Mouse (Mus musculus): ENCODE measurements at regions not wholly inside any gene's neighbourhood (a gene's known extent, or its start where the extent isn't known, plus 50 kb on each side); places are given as distances from the start of the nearest gene placed in this dataset.
"Not testable (repeated sequence)": the region's sequence is repeated elsewhere in the genome, so short reads cannot be mapped to it uniquely, and the experiment has no call there.

DNA sequence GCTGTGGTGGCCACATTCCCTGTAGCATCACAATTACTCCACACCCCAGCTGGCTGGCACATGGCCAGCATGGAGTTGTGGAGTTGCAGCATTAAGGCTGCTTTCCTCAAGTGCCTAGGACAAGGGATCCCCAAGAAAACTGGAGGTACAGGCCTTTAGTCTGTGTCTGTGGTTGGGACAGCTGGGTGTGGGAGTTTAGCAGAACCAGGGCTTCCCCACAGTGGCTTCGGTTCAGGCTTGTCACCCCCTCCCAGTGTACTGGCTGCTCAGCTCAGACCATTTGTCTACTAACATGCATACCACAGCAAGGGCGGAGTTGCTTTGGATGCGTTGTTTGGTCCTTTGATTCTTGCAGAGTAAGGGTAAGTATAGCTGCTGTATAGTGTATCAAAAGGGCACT, 79.1 kb upstream of the Neurl1b start:
- no peak for DNase-seq (ENCODE audit: low spot score)

DNA sequence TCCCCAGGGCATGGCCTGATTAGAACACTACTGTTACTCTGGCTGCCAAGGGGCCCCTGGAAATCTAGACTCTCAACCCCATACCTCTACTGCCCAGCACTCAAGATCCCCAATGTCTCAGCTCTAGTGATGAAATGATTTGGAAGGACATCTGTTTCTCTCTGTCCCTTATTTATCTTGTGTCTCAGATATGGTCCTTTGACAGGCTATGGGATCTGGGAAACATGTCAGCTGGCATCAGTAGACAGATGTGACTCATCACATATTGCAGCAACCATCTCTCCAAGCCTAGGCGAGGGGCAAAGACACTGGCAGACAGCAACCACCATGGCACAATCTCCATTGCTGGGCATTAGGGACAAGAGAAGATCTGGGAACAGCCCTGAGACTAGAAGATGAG, 78.6 kb upstream of the Neurl1b start:
- DNase-seq (ENCODE audit: low spot score) = no peak

DNA sequence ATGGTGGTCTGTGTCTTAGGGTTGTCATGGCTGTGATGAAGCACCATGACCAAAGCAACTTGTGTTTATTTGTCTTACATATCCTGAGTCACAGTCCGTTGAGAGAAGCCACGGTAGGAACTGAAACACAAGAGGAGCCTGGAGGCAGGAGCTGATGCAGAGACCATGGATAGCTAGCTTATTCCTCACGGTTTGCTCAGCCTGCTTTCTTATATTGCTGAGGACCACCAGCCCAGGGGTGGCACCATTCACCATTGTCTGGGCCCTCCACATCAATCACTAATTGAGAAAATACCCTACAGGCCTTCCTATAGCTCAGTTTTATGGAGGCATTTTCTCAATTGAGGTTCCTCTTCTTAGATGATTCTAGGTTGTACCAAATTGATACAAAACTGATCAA, 77.5 kb upstream of the Neurl1b start:
- no peak for DNase-seq (ENCODE audit: low spot score)

DNA sequence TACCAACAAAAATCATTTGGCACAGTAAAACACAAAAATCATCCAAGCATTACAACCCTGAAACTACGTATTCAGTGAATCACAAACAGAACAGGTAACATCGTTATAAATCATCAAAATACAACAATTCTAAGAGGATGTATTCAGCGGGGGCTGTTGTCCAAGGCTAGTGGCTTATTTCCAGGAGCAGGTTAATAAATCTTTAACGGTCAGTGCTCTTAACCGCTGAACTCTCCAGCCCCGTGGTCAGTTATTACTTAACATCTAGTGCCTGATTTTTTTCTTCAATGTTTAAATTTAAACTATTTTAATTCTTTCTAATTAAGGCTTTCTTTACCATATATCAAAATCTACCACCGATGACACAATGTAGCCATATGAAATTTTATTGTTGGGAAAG, 69.2 kb upstream of the Neurl1b start:
- DNase-seq (ENCODE audit: low spot score) = not testable (repeated sequence)

DNA sequence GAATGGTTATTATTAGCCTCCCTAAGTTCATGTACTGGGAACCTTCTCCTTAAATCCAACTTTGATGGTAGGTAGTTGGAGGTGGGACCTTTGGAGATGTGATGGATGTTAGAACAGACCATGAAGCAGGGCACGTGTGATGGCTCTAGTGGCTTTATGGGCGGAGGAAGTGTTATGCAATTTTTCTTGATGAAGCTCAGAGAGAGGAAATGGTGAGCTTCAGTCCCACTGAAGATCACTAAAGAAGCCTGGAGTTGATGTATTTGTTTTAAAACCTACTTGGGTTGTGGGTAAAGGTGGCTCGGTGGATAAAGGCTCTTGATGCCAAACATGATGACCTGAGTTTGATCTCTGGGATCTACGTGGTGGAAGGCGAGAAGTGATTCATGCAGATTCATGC, 66.5 kb upstream of the Neurl1b start:
- DNase-seq (ENCODE audit: low spot score) = no peak

DNA sequence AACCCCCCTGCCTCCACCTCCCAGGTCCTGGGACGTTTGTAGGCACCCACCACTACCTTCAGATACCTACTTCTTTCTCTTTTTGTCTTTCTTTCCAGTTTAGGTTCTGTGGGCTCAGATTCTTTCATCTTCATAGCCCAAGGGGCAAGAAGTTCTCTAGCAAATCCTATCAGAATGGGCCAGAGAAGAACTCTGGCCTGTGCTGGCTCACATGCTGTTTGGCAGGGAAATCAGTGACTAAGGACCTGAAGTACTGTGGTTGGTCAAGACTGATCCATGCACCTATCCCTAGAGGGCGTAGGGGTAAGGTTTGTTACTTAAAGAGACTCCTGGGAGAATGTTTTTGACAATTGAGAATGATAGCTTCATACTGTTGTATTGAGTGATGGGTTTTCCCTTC, 64.9 kb upstream of the Neurl1b start:
- DNase-seq (ENCODE audit: low spot score) = no peak

DNA sequence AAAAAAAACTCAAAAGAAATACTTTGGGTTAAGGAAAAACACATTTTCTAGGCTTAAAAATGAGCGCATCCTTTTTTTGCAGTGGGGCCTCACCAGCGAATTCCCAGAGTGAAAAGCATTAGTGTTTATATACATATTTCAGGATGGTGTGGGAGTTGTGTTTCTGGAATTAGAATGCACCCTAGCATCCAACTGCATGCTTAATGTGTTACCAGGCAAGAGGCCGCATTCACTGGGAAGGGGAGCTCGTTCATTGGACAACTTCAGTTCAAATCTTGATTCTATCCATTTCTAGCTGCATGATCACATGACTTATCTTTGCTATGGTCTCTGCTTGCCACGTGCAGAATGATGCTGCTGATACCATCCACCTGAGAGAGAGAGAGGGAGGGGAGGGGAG, 64.4 kb upstream of the Neurl1b start:
- no peak for DNase-seq (ENCODE audit: low spot score)

DNA sequence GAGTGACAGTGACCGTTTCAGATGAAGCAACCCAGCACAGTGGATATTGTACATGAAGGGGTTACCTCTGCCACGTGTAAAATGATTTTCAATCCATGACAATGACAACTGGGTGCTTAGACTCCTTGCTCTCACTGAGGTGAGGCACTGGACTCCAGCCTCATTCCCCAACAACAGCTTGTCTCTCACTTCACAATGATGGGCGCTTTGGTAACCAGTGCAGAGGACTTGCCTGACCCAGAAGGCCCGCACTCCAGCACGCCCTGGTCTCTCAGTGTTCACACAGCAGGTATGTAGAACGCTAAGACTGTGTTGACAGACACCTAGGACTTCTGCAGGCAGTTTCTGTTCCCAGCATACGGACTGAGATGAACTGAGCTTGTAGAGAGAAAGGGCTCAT, 62.6 kb upstream of the Neurl1b start:
- DNase-seq (ENCODE audit: low spot score) = no peak

DNA sequence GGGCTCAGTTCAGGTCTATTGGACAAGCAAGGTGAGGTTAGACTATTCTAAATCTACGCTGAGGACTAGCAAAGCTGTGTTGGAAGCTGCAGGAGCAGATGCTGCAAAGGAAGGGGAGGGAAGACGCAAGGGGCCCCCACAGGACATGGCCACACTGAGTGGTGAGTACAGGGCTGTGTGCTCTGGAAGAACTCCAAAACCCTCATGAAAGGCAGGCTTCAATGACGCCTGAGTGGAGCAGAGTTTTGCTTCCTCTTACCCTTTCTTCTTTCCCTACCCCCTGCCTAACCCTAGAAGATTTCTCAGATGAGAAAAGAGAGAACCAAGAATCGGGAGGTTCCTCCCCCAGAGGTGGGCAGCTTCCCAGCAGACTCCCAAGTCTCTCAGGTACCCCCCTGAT, 61.9 kb upstream of the Neurl1b start:
- DNase-seq (ENCODE audit: low spot score) = no peak

DNA sequence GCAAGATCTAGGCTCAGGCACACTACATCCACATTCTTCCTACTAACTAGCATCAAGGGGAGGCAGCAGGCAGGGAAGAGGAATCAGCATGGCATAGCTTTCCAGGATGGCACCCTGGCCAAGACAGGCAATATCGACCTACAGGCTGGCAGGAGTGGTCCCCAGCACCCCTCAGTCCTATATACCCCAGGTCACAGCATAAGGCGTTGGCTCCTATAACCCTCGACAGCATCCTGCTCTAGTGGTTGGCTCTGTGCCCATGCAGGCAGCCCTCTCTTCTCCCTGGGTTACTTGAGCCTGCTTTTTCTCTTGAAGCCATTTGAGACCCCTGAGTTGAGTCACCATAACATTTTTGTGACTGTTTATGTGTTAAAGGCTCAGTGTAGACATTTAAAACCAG, 60.2 kb upstream of the Neurl1b start:
- no peak for DNase-seq (ENCODE audit: low spot score)

DNA sequence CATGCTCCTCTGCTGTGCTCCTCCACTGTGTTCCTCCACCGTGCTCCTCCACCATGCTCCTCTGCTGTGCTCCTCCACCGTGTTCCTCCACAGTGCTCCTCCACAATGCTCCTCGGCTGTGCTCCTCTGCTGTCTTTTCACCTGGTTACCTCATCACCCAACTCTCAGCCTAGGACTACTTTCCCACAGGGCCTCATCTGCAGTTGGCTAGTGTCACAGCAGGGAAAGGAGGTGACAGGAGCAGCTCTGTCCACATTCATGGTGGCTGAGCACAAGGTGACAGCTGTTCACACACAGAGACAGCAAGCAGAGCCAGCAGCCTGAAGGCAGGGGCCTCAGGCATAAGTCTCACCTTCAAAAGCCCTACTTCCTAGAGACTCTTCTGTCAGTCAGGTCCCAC, 59.3 kb upstream of the Neurl1b start:
- no peak for DNase-seq (ENCODE audit: low spot score)

DNA sequence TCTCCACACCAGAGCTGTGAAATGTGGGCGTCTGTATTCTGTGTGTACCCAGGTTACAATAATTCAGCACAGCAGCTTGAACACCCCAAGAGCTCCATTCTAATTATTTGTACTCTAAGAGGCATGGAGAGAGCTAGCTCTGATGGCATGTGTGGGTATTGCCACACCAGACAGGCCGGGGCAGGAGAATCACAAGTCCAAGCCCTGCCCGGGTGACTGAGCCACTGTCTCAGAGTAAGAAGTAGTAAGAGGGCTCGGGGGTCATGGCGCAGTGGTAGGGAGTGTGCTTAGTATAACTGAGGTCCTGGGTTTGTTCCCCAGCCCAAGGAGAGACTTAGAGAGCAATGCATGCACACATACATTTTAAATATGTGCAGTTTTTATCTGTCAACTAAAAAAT, 57.7 kb upstream of the Neurl1b start:
- DNase-seq (ENCODE audit: low spot score) = no peak

DNA sequence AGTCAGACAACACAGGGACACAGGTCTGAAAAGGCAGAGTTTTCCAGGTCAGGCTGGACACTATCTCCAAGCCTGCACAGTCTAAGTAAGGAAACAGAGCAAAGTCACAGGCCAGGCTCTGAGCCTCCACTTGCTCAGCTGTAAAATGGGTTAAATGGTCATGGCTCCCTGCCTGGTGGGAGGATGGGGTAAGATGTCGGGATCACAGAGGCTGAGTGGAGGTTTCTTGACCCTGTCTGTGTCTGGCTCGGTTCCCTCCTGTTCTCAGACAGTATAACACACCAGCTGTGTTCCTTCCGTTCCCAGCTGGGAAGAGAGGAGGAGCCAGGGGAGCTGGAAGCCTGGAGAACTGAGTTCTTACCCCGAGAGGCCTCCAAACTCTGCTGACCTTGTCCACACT, 56.8 kb upstream of the Neurl1b start:
- peak; percentile 17 for DNase-seq (ENCODE audit: low spot score)

DNA sequence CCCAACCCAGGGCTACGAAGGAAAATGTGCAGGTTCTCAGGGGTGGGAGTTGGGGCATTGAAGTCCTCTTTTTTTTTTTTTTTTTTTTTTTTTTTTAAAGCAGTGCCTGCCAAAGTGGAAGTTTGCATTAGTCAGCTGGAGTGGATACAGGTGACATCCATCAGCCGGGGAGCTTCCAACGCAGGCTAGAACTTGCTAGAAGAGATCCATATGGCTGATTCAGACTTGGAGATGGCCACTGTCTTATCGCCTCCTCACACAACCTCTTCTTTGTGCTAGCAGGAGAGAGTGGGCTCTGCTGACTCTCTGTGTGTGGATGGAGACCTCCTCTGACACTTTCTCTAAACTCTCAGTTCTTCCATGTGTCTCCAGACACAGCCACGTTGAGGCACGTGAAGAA, 53.9 kb upstream of the Neurl1b start:
- DNase-seq (ENCODE audit: low spot score) = no peak

DNA sequence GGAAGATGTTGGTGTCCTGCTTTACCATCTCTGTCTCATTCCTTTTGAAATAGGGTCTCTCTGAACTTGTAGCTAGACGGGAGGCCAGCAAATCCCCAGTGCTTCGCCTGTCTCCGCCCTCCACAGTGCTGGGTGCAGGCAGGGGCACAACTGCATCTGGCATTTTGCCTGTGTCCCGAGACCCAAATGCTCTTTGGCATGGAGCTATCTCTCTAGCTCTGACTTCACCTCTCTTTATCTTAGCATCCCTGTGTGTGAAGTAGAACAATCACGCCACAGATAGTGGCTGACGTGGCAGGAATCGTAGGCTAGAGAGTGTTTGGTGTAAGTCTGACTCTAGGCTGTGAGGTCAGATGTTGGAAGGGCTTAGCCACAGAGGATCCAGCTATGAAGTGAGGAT, 53.2 kb upstream of the Neurl1b start:
- no peak for DNase-seq (ENCODE audit: low spot score)

DNA sequence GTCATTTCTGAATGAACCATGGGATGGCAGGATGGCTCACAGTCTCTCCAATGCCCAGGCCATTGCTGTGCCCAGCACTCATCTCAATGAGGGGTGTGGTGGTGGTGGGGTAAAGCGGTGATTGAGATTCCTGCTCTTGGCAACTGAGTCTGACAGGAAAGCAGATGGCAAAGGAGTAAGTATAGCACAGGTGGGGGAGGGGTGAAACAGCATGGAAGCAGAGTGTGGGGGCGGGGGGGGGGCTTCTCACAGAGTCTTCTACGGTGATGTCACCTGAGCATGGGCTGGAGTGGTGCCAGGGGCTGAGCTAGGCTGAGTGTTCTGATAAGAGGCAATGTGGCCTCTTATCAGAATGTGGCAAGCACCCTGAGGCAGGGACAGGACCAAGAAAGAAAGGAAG, 52.6 kb upstream of the Neurl1b start:
- DNase-seq (ENCODE audit: low spot score) = no peak

DNA sequence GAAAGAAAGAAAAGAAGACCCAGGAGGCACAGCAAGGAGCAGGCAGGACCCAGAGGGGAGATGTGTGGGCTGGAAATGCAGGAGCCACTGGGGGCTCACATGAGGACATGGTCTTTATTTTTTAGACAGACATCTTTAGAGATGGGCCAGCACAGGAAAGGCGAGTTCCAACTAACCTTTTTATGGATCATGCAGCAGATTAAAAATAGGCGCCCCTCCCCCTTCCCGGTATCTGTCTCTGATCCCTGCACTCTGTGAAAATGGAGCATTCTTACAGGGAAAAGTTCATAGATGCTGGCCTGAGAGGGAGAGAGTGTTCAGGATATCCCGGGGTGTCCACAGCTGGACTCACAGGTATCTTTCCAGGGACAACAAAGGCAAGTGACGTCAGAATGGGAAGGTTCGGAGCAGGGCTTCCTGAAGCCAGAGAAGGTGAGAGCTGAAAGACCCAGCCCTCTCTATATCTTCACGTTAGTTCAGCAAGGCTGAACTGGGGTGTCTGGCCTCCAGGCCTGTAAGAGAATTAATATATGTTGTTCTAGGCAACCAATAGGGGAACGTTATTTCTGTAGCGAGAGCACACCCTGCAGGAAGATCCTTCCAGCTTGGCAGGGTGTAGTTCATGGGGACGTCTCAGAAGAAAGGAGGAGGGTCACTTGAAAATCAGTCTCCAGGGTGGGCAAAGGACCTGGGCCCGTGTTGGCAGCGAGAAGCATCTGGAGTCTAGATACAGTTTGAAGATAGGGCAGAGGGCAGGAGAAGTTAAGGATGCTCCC, 51.9 kb upstream of the Neurl1b start:
- no peak for DNase-seq (ENCODE audit: low spot score)

DNA sequence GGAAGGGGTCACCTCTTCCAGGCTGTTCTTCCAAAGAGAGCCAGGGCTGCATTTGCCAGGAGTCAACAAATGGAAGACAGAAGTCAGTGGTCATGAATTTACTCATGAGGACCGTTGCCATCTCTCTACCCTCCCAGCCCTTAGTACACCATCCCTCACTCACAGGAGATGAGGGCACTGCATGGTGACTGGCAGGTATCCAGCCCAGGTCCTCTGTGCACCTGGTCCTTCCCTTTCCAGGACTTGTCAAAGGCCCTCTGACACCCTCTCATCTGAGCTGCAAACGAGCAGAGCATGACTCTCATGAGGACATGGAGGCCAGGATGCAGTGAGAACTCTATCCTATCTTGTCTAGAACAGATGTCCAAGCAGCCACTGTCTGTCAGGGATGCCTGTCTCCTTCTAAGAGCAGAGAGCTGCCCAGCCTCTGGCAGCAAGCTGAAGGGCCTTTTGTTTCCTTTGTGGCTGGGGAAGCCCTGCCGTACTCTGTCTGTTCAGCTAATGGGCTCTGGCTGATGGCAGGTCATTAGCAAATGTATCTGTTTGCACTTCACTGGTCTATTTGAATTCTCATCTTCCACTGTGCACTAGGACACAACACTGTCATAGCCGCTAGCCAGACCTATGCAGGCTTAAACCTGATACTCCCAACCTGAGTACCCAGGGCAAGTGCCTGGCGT, 50.6 kb upstream of the Neurl1b start:
- DNase-seq (ENCODE audit: low spot score) = no peak
